Mouse (Mus musculus) urinary bladder, adult 2 months (tissue): ENCODE data around the gene 4930415L06Rik. TPM values are rescaled to one million over a fixed set of nuclear protein-coding genes. Genes with fewer than 3 reads are reported as not detected.

Experiments
- DNase-seq: peaks from one replicate; pipeline ENCODE4 v3.0.0; 2022; ENCODE audit warnings: low spot score
- polyA plus RNA-seq: library from polyadenylated mRNA; depleted of rRNA; stranded (reverse); fragments of >200 nt; gene quantifications from 2 replicates; pipeline ENCODE4 v1.2.3, GENCODE M21; 2012; rRNA removed

4930415L06Rik gene
- polyA plus RNA-seq: not detected in 2 replicates

DNA sequence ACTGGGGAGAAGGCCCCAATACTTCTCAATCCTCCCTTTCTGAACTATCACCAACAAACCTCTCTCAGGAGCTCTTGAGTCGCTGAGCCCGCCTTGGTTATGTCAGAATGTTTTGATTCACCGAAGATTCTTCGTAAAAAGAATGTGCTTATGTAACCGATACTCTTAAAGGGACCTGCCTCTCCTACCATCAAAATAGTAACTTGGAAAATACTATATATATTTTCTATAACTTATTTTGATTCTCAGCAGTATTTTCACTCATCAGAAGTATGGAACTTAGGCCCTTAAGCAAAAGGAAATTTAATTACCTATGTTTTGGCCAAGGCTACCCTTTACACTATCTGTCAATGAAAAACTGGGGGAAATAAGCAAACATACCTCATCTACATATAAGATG lies at the start of gene 4930415L06Rik:
Gene 4930415L06Rik (minus strand): TSS at position 101 of the 400 bp plus-strand sequence.
- no peak for DNase-seq

DNA sequence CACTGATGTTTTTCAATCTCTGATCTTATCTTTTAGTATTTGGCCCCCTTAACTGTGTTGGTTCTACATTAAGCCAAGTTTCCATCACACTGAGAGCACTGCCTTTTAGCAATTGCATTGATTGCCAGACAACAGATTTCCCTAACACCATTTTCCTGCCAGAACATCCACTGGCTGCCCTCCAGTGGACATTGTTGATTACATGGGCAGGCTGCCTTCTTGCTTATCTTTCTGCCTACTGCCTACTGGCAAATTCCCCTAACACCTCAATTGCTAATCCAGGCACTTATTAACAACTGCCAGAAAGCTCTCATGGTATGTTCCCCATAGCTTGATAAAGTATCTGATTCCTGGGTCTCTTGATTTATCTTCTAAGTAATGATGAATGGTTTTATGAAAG lies 46.0 kb upstream of the 4930415L06Rik start:
- DNase-seq: no peak

DNA sequence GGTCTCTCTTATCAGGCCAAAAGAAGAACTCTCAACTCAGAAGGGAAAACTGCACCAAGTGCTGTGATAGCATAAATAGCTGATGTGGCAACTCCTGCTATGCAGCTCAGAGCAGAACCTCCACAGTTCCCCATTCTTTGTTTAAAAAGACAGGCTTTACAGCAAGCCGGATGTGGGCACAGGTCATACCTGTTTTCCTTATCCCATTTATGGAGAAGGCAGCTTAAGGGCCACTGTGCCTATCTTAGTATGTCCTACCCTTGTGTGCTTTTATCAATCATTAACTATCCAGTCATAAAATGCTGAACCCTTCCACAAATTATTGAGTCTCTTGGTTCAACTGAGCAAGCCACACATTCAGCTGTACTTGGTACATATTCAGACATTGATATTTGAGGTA lies 27.8 kb downstream of the 4930415L06Rik start:
- no peak for DNase-seq

Other genes with a start within 250 kb of the 4930415L06Rik start
- gene 4932429P05Rik, start 180.6 kb downstream of the 4930415L06Rik start, polyA plus RNA-seq: not detected in 2 replicates